Mouse (Mus musculus): ENCODE data around the gene Plxnd1. TPM values are rescaled to one million over a fixed set of nuclear protein-coding genes. Genes with fewer than 3 reads are reported as not detected.

Plxnd1 gene
- total RNA-seq (2012; rRNA removed) (69.2 and 73.8 TPM in 2 replicates), total RNA-seq (2014; rRNA removed) (20.4 and 27.7 TPM in 2 replicates), polyA plus RNA-seq (2012; ENCODE audit: insufficient read length, low read depth) (49.3 and 63.2 TPM in 2 replicates)

- Histone ChIP-seq H3K27me3 (replicated peaks) (peaks cover 11% of the 10 kb centered on the region), H3K27ac (ENCODE audit: insufficient read depth, low read depth) (peak within 1 kb of the TSS; percentile 92), H3K9me3 (replicated peaks; ENCODE audit: low read length) (no peaks in the 10 kb centered on the region), H3K4me1 (ENCODE audit: control insufficient read depth in 1 of 2, insufficient read depth in 2 of 2) (peaks cover 33 to 82% of the 10 kb centered on the region in 2 experiments), H3K4me3 (replicated peaks in 1 of 3; ENCODE audit: low read depth in 2 of 3, low read length in 2 of 3, poor library complexity in 1 of 3) (peak within 1 kb of the TSS; percentile 69 to 96 (median 88)), H3K9ac (ENCODE audit: insufficient read depth, low read depth) (peak within 1 kb of the TSS; percentile 21; the same call in 1 of the 2 replicates), H3K4me2 (ENCODE audit: insufficient read depth, low read depth, poor library complexity, severe bottlenecking) (peak within 1 kb of the TSS; percentile 91), H3K79me2 (replicated peaks; ENCODE audit: control insufficient read depth, extremely low read depth, insufficient read depth, poor library complexity, severe bottlenecking) (peaks cover 40% of the 10 kb centered on the region), H3K36me3 (replicated peaks in 1 of 2; ENCODE audit: control insufficient read depth in 1 of 2, insufficient read depth in 1 of 2, low read length in 1 of 2) (no peaks in the 10 kb centered on the region)
- in situ Hi-C loops (cut with MboI; ENCODE audit: low pct_ligation_motif_present, low pct_unique_long_range_greater_than_20kb, low sequenced_read_pairs) = loop anchor here (5.0 kb wide), 1 partner anchor 93 kb away; no protein-coding TSS in a partner anchor
- peak; percentile 77 for DNase-seq (ENCODE audit: extremely low read depth)
- dilution Hi-C loops (cut with MboI; ENCODE audit: extremely low pct_ligation_motif_present, extremely low pct_unique_long_range_greater_than_20kb, low sequenced_read_pairs) = no loop called here
- TF ChIP-seq CTCF (conservative IDR thresholded peaks at IDR 0.05 in 1 of 2, IDR thresholded peaks at IDR 0.05 in 1 of 2; ENCODE audit: low read depth in 2 of 2, low read length in 2 of 2) = no peak
- TF ChIP-seq CHD2 (IDR thresholded peaks at IDR 0.05; ENCODE audit: low read length) = no peak
- peak; percentile 59 for TF ChIP-seq POLR2A (IDR thresholded peaks at IDR 0.05; ENCODE audit: low read depth, low read length)
- TF ChIP-seq HCFC1 (IDR thresholded peaks at IDR 0.05; ENCODE audit: low read depth, low read length) = no peak
- no peak for TF ChIP-seq USF1 (IDR thresholded peaks at IDR 0.05; ENCODE audit: low read depth, low read length)
- TF ChIP-seq ELF1 (IDR thresholded peaks at IDR 0.05; ENCODE audit: low read depth, low read length) = peak; percentile 35; the same call in 1 of the 2 replicates
- TF ChIP-seq PAX5 (IDR thresholded peaks at IDR 0.05; ENCODE audit: low read length) = no peak
- TF ChIP-seq BHLHE40 (IDR thresholded peaks at IDR 0.05; ENCODE audit: low read depth, low read length) = no peak
- TF ChIP-seq MYC (IDR thresholded peaks at IDR 0.05; ENCODE audit: low read depth, low read length) = 0 out of 2 replicates have a peak, but pooled peaks have one; percentile 20
- no peak for TF ChIP-seq ETS1 (conservative IDR thresholded peaks at IDR 0.05; ENCODE audit: low read depth, low read length)
- no peak for TF ChIP-seq RAD21 (IDR thresholded peaks at IDR 0.05; ENCODE audit: low read depth, low read length)
- no peak for TF ChIP-seq JUND (conservative IDR thresholded peaks at IDR 0.05; ENCODE audit: low read depth, low read length)
- no peak for TF ChIP-seq MEF2A (IDR thresholded peaks at IDR 0.05; ENCODE audit: borderline replicate concordance, low read depth, low read length)
- TF ChIP-seq NRF1 (IDR thresholded peaks at IDR 0.05; ENCODE audit: low read depth, low read length) = 0 out of 2 replicates have a peak, but pooled peaks have one; percentile 0
- TF ChIP-seq E2F4 (IDR thresholded peaks at IDR 0.05; ENCODE audit: insufficient replicate concordance, low read depth, low read length) = no peak
- no peak for TF ChIP-seq ZMIZ1 (IDR thresholded peaks at IDR 0.05; ENCODE audit: low read depth, low read length)
- TF ChIP-seq RCOR1 (conservative IDR thresholded peaks at IDR 0.05; ENCODE audit: low read depth, low read length) = no peak
- TF ChIP-seq IRF4 (IDR thresholded peaks at IDR 0.05; ENCODE audit: low read depth, low read length) = 0 out of 2 replicates have a peak, but pooled peaks have one; percentile 12
- TF ChIP-seq USF2 (conservative IDR thresholded peaks at IDR 0.05; ENCODE audit: low read depth, low read length) = no peak
- no peak for TF ChIP-seq JUN (IDR thresholded peaks at IDR 0.05; ENCODE audit: insufficient read depth, low read depth, low read length)
- TF ChIP-seq GABPA (IDR thresholded peaks at IDR 0.05; ENCODE audit: insufficient replicate concordance, low read depth, low read length) = no peak
- TF ChIP-seq POLR2AphosphoS2 (IDR thresholded peaks at IDR 0.05; ENCODE audit: low read depth, low read length) = no peak
- no peak for TF ChIP-seq SMC3 (IDR thresholded peaks at IDR 0.05; ENCODE audit: low read depth, low read length)
- TF ChIP-seq UBTF (IDR thresholded peaks at IDR 0.05; ENCODE audit: low read depth, low read length) = no peak
- TF ChIP-seq TCF12 (IDR thresholded peaks at IDR 0.05; ENCODE audit: low read depth, low read length) = peak; percentile 44; the same call in 1 of the 2 replicates
- TF ChIP-seq MAX (IDR thresholded peaks at IDR 0.05; ENCODE audit: low read length) = no peak
- no peak for TF ChIP-seq EP300 (IDR thresholded peaks at IDR 0.05; ENCODE audit: low read length)
- TF ChIP-seq SIN3A (IDR thresholded peaks at IDR 0.05; ENCODE audit: low read length) = peak; percentile 20; the same call in 1 of the 2 replicates
- TF ChIP-seq KAT2A (IDR thresholded peaks at IDR 0.05; ENCODE audit: insufficient replicate concordance, low read length) = no peak
- no peak for TF ChIP-seq MAFK (IDR thresholded peaks at IDR 0.05; ENCODE audit: insufficient replicate concordance, low read length)
- TF ChIP-seq ZNF384 (IDR thresholded peaks at IDR 0.05; ENCODE audit: low read depth, low read length) = peak; percentile 85
- no peak; the same call in 1 of the 2 replicates for TF ChIP-seq NELFE (IDR thresholded peaks at IDR 0.05; ENCODE audit: low read depth, low read length)
- no peak for TF ChIP-seq CHD1 (IDR thresholded peaks at IDR 0.05; ENCODE audit: low read depth, low read length)
- no peak for TF ChIP-seq MXI1 (IDR thresholded peaks at IDR 0.05; ENCODE audit: low read depth, low read length)
- TF ChIP-seq ZC3H11A (IDR thresholded peaks at IDR 0.05; ENCODE audit: low read depth, low read length) = no peak
- TF ChIP-seq MAZ (IDR thresholded peaks at IDR 0.05; ENCODE audit: low read depth, low read length) = no peak
- no peak for TF ChIP-seq ZKSCAN1 (IDR thresholded peaks at IDR 0.05; ENCODE audit: borderline replicate concordance, low read depth, low read length)
- TF ChIP-seq TBP (conservative IDR thresholded peaks at IDR 0.05; ENCODE audit: low read depth, low read length) = no peak
These were observed at the start of gene Plxnd1 for GRCm38 (mm10) chr6:115994877-115995520. Gene Plxnd1 (minus strand): TSS chr6:115995005.

Data from CH12.LX (cell line).